8 mouse cellular contexts compared by ENCODE assay signal in genomic region chr9:120708507-120708906, GRCm38 (mm10).
DNase-seq lines count a peak whose midpoint lies in the region; ATAC-seq and TF ChIP-seq lines count a peak whose summit lies in the region.

No protein-coding gene starts in this region.

- H3K4me1 ChIP-seq in heart, embryonic 12.5 days (replicated peaks): peaks cover 7% of the 10 kb centered on the region
- H3K4me1 ChIP-seq in heart, postnatal 0 days (ENCODE audit: control insufficient read depth, insufficient read depth): peaks cover 10% of the 10 kb centered on the region; the same call in 1 of the 2 replicates
- peaks cover 16% of the 10 kb centered on the region for H3K4me1 ChIP-seq in midbrain, embryonic 12.5 days

- no peak for TF ChIP-seq CTCF in heart, postnatal 0 days (IDR thresholded peaks at IDR 0.05; ENCODE audit: low read depth)

- no peak for ATAC-seq in heart, embryonic 12.5 days (ENCODE audit: insufficient number of reproducible peaks, low FRiP score)
- no peak; the same call in 1 of the 2 replicates for ATAC-seq in heart, postnatal 0 days (ENCODE audit: insufficient read depth, low read depth)
- ATAC-seq in midbrain, embryonic 12.5 days (ENCODE audit: low FRiP score, low read depth): no peak
- no peak for ATAC-seq in erythroblast, adult 5-6 weeks (replicated peaks; ENCODE audit: low FRiP score, poor library complexity, severe bottlenecking)

- H3K27me3 ChIP-seq in heart, embryonic 12.5 days (replicated peaks): no peaks in the 10 kb centered on the region
- H3K27me3 ChIP-seq in heart, postnatal 0 days (ENCODE audit: control insufficient read depth, insufficient read depth, low read length): no peaks in the 10 kb centered on the region
- no peaks in the 10 kb centered on the region for H3K27me3 ChIP-seq in midbrain, embryonic 12.5 days

- H3K4me2 ChIP-seq in heart, embryonic 12.5 days: peak overlapping the region; percentile 63
- peak overlapping the region; percentile 48 for H3K4me2 ChIP-seq in heart, postnatal 0 days (ENCODE audit: low read depth, low read length)
- H3K4me2 ChIP-seq in midbrain, embryonic 12.5 days (replicated peaks): peak overlapping the region; percentile 42

- H3K36me3 ChIP-seq in heart, embryonic 12.5 days: no peaks in the 10 kb centered on the region
- H3K36me3 ChIP-seq in heart, postnatal 0 days (replicated peaks; ENCODE audit: control insufficient read depth, insufficient read depth, low read length): no peaks in the 10 kb centered on the region
- H3K36me3 ChIP-seq in midbrain, embryonic 12.5 days: no peaks in the 10 kb centered on the region

- H3K27ac ChIP-seq in heart, embryonic 12.5 days (ENCODE audit: poor library complexity, severe bottlenecking): no peak overlapping the region
- H3K27ac ChIP-seq in heart, postnatal 0 days (ENCODE audit: low read depth): peak overlapping the region; percentile 38; the same call in 1 of the 2 replicates
- H3K27ac ChIP-seq in midbrain, embryonic 12.5 days (replicated peaks): no peak overlapping the region

- DNase-seq in heart, adult 8-10 months (ENCODE audit: low spot score): no peak
- DNase-seq in ZHBTc4 (ENCODE audit: low read depth, low spot score): peak; percentile 64
- no peak for DNase-seq in heart, postnatal 0 days (ENCODE audit: low spot score)
- DNase-seq in ovary, postnatal 36 days (ENCODE audit: low spot score): no peak
- no peak for DNase-seq in layer of hippocampus, postnatal 10 days (ENCODE audit: low spot score in 2 of 2)

- H3K9ac ChIP-seq in heart, embryonic 12.5 days: 0 out of 2 replicates have a peak overlapping the region, but pooled peaks have one; percentile 0
- H3K9ac ChIP-seq in heart, postnatal 0 days (replicated peaks; ENCODE audit: low read depth, low read length): peak overlapping the region; percentile 14; the same call in 1 of the 2 replicates
- H3K9ac ChIP-seq in midbrain, embryonic 12.5 days (replicated peaks): peak overlapping the region; percentile 31; the same call in 1 of the 2 replicates

- H3K9me3 ChIP-seq in heart, embryonic 12.5 days (replicated peaks): peaks cover 13% of the 10 kb centered on the region; the same call in 1 of the 2 replicates
- peaks cover 3% of the 10 kb centered on the region; the same call in 1 of the 2 replicates for H3K9me3 ChIP-seq in heart, postnatal 0 days (replicated peaks; ENCODE audit: control insufficient read depth, low read length)
- H3K9me3 ChIP-seq in midbrain, embryonic 12.5 days: peaks cover 11% of the 10 kb centered on the region

- H3K4me3 ChIP-seq in heart, embryonic 12.5 days: 0 out of 2 replicates have a peak overlapping the region, but pooled peaks have one; percentile 23
- no peak overlapping the region for H3K4me3 ChIP-seq in heart, postnatal 0 days (ENCODE audit: low read depth, low read length)
- H3K4me3 ChIP-seq in midbrain, embryonic 12.5 days: peak overlapping the region; percentile 17; the same call in 1 of the 2 replicates

- TF ChIP-seq EP300 in heart, postnatal 0 days (IDR thresholded peaks at IDR 0.05; ENCODE audit: low read depth): no peak

- 8% methylated on average over 11 of the region's 11 CpGs for WGBS in heart, embryonic 12.5 days
- WGBS in heart, postnatal 0 days: 12% methylated on average over 11 of the region's 11 CpGs
- WGBS in midbrain, embryonic 12.5 days: 5% methylated on average over 11 of the region's 11 CpGs
